Mouse (Mus musculus) gastrocnemius, adult 8-10 months (tissue): ENCODE measurements around the gene Uqcc3. TPM values are rescaled to one million over a fixed set of nuclear protein-coding genes. Genes with fewer than 3 reads are reported as not detected.
"Not testable (repeated sequence)": the region's sequence is repeated elsewhere in the genome, so short reads cannot be mapped to it uniquely, and the experiment has no call there.

ENCODE experiments used
- DNase-seq, 2 experiments: peaks; one replicate each; pipeline ENCODE4 v3.0.0; 2022; ENCODE audit warnings: low spot score in 2 of 2
- total RNA-seq, 4 experiments: library from RNA; stranded (reverse); gene quantifications; 2 replicates each; pipeline ENCODE4 v1.2.4; 2022

The Uqcc3 gene
- total RNA-seq, 4 experiments from 2014 or later: 58.7 to 74.6 (median 65.3) TPM

DNA sequence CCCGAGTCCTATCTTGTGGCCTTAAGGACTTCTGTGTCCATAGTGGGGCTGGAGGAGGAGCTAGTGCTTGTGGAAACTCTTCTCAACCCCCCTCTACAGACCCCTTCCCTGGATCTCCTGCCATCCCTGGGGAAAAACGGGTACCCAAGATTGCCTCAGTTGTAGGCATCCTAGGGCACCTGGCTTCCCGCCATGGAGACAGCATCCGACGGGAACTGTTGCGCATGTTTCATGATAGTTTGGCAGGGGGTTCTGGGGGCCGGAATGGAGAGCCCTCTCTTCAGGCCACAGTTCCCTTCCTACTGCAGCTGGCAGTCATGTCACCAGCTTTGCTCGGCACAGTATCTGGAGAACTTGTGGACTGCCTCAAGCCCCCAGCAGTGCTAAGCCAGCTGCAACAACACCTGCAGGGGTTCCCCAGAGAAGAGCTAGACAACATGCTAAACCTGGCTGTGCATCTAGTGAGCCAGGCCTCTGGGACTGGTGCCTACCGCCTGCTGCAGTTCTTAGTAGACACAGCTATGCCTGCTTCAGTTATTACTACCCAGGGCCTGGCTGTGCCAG is 14.8 kb upstream of the Uqcc3 start:
- no peak for DNase-seq

GRCm38 (mm10) chr19:8892829-8893766 is 12.4 kb upstream of the Uqcc3 start, which contains the start of gene Ints5:
Gene Ints5 (plus strand): TSS chr19:8893005.
- DNase-seq: peak; percentile 66 to 70

DNA sequence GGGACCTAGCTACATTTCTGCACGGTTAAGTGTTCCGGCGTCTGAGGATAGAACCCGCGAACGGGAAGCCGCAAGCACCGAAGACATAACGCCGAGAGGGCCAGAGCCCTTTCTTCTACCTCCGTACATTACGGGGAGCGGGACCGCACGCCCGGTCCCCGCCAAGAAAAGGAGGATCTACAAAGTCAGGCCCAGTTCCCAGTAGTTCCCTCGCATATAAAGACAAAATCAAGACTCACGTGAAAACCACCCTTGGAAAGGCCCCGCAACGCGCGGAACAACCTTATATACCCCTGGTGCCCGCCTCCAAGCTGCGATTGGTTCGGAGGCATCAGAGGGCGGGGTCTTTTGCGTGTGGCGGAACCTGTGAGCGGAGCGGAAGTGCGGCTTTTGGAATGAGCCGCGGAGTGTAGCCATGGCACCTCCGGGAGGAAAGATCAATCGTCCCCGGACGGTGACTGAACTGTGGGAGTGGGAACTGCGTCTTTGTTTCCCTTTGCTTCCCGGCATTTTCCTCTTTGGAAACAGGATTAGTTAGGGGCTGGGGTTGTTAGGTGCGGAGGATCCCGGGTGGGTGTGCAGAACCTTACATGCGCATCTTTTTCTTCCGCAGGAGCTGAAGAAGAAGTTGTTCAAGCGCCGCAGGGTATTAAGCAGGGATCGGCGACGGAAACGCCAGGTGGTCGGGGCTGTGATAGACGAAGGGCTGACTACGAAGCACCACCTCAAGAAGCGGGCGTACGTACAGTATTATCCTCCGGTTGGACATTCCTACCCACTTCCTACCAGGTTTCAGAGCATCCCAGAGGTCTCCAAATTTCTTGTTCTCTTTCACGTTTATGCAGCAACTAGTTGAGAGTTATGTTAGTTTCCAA is 8.0 kb upstream of the Uqcc3 start, which contains the start of the genes 1810009A15Rik and Gm49416:
Gene 1810009A15Rik (plus strand): TSS at position 343 of the 875 bp plus-strand sequence.
Gene Gm49416 (plus strand): TSS at position 416 of the 875 bp plus-strand sequence.
- DNase-seq: peak; percentile 86 to 91

DNA sequence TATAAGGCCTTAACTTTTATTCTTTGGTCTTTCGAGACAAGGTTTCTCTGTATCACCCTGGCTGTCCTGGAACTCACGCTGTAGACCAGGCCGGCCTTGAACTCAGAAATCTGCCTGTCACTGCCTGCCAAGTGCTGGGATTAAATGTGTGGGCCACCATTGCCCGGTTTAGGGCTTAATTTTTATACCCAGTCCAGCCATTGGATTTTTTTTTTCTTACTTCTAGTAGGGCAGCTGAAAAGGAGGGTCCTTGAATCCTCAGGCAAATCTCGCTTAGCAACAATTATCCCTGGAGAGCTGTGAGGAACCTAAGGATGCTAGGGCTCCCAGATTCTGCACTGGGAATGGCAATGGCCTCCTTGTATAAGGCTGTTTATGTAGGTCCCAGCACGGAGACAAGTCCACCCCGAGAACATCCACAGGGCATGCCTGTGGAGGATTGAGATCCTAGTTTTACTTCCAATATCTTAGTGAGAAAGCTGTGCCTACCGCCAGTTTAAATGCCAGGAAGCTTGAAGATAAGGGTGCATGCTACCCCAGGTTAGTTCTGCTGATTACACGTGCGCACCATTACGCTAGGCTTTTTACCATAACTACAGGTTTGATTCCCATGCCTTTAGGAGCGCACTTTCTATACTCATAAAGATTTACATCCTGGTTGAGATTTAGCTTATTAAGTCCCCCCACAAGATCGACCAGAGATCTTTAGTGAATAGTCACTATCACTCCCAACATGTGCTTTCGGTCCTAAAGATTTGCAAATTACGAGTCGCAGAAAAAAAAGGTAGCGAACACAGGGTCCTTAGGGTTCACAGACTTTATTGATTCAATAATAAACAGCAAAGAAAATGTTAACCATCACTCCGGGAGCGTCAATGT is 7.1 kb upstream of the Uqcc3 start:
- DNase-seq: no peak

- no peak for DNase-seq
Measured at GRCm38 (mm10) chr19:8886916-8887584, 6.3 kb upstream of the Uqcc3 start.

DNA sequence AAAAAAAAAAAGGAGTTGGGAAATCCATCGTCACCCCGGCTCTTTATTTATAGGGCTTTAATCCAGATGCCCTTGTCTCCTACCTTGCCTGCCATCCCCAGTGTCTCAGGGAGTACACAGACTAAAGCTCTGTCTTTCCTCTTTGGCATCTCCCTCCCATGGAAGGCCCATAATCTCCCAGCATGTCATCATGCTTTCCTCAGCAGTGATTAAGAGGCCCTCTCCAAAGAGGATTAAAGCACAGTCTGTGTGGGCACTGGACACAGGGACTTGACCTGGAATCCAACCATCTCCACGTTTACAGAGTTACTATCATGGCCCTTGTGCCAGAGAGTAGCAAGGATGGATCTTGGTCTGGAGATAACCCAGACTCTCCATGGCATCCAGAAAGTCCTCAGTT is 2.9 kb upstream of the Uqcc3 start, which contains the start of the genes Lbhd1 and Gm49403:
Gene Lbhd1 (plus strand): TSS at position 117 of the 400 bp plus-strand sequence.
Gene Gm49403 (plus strand): TSS at position 315 of the 400 bp plus-strand sequence.
- no peak for DNase-seq

GRCm38 (mm10) chr19:8881034-8881392 is 290 bp upstream of the Uqcc3 start:
- DNase-seq: no peak

DNA sequence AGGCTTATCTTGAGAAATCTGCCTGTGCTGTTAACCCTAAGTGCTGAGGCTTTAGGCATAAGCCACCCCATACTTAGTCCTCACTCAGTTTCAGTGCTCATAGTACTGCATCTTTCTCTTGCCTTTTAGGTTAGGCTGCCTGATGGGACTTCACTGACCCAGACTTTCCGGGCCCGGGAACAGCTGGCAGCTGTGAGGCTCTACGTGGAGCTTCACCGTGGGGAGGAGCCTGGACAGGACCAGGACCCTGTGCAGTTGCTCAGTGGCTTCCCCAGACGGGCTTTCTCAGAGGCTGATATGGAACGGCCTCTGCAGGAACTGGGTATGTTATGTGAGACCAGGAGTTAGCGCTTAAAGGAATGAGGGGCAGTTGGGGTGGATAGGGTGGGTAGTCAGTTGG is 5.7 kb downstream of the Uqcc3 start:
- DNase-seq: no peak

GRCm38 (mm10) chr19:8872266-8872840 is 8.4 kb downstream of the Uqcc3 start:
- DNase-seq: no peak

DNA sequence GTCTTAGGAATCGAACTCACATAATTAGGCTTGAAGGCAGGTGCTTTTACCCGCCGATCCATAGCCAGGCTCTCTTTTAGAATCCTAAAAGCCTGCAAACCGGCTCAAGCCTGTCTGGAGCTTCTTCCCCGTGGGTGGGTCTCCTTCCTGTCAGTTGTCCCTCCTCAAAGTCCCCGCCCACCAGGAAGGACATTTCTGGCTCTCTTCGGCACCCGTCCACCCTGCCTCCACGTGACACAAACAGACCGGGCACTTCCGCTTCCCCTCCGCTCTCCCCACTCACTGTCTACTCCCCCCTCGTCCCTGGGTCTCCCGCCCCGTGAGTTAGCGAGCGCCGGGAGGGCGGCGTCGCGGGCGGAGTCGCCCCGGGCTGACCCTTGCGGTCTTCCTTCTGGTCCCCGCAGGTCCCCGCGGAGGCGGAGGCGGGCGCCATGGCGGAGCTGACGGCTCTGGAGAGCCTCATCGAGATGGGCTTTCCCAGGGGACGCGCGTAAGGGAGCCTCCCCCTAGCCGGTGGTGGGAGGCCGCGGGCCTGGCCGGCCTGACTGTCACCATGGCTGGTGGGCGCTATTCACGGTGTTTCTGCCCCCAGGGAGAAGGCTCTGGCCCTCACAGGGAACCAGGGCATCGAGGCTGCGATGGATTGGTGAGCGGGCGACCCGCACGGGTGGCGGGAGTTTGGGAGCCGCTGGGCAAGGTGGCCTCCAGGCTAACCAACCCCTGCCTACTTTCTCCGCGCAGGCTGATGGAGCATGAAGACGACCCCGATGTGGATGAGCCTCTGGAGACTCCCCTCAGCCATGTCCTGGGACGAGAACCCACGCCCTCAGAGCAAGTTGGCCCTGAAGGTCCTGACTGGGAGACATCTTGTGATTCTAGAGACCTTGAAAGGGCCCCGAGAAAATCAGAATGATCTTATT is 9.2 kb downstream of the Uqcc3 start, which contains the start of gene Ubxn1:
Gene Ubxn1 (plus strand): TSS at position 230 of the 920 bp plus-strand sequence.
- DNase-seq: peak; percentile 95 to 96

GRCm38 (mm10) chr19:8870838-8871237 is 9.9 kb downstream of the Uqcc3 start:
- no peak for DNase-seq

- DNase-seq: not testable (repeated sequence)
Measured at GRCm38 (mm10) chr19:8870381-8870780, 10.3 kb downstream of the Uqcc3 start.

GRCm38 (mm10) chr19:8864265-8864664 is 16.5 kb downstream of the Uqcc3 start:
- no peak for DNase-seq

DNA sequence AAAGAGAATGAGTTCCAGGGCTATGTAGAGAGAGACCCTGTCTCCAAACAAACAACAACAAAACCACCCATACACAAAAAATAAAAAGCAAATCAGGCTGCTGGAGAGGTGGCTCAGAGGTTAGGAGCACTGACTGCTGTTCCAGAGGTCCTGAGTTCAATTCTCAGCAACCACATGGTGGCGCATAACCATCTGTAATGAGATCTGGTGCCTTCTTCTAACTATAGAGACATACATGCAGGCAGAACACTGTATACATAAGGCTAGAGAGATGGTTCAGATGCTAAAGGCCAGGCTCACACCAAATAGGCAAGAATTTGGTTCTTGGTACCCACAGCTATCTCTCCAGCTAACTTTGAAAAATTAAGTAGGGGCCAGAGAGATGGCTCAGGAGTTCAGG is 21.7 kb downstream of the Uqcc3 start:
- no peak for DNase-seq

DNA sequence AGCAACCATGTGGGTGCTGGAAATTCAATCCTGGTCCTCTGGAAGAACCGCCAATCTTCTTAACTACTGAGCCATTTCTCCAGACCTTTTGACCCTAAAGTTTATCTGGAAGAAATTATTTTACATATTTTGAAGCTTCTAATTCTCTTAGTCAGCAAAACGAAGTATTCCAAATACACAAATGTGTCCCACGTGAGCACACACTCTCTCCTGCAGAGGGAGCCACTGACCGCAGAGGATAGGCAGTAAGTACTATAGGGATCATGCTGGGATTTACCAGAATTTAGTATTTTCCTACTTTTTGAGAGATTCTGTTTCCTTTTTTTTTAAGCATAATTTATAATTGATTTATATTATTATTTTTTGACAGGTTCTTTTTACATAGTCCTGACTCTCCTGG is 23.0 kb downstream of the Uqcc3 start:
- DNase-seq: no peak

GRCm38 (mm10) chr19:8853117-8853516 is 27.6 kb downstream of the Uqcc3 start:
- no peak for DNase-seq

DNA sequence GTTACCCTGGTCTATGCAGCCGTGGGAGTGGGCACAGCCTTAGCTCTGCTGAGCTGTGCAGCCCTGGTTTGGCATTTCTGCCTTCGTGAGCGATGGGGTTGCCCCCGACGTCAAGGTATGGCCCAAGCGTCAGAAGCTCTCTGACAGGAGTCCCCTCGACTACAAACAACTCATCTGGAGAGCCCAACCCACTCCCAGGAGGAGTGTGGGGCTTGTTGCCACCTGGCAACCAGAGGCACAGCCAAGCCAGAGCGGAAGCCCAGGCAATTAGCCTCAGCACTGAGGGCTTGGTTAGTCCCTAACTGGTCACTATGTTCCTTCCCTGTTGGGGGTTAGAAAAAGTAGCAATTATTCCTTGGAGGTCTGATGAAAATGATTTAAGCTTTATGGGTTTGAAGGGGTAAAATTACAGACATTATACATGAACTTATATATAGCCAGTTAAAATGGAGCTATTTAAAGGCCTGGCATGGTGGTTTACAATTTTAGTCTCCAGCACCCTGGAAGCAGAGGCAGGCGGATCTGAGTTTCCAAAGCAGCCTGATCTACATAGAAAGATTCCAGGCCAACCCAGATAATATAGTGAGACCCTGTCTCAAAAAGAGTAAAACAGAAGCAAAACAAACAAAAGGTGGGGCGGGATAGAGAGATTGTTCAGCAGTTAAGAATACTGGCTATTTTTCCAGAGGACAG is 28.3 kb downstream of the Uqcc3 start:
- DNase-seq: peak; percentile 67 to 68

- DNase-seq: no peak
Measured at GRCm38 (mm10) chr19:8851639-8852038, 29.1 kb downstream of the Uqcc3 start.
